Mouse (Mus musculus) liver, embryonic 13.5 days (tissue): ENCODE results near the gene Ccdc14. TPM values are rescaled to one million over a fixed set of nuclear protein-coding genes. Genes with fewer than 3 reads are reported as not detected.
"Not testable (repeated sequence)": the region's sequence is repeated elsewhere in the genome, so short reads cannot be mapped to it uniquely, and the experiment has no call there.

Source experiments
- ATAC-seq: fragments of 200-750 bp; cut with Nextera tagmentation; 2 replicates; pipeline ENCODE4 v1.8.0; 2017; ENCODE audit warnings: low read depth, mild to moderate bottlenecking, moderate number of reproducible peaks, moderate library complexity
- DNase-seq: peaks from one replicate; pipeline ENCODE4 v3.0.0; 2022
- H3K27ac ChIP-seq: fragments of 300-500 bp; sonication (generic); 2 replicates; pipeline ENCODE4 v1.5.1; 2015; ENCODE audit warnings: moderate library complexity, mild to moderate bottlenecking, inconsistent platforms
- H3K27me3 ChIP-seq: fragments of 300-500 bp; sonication (generic); 2 replicates; pipeline ENCODE4 v1.6.1; 2015; ENCODE audit warnings: mild to moderate bottlenecking, inconsistent platforms
- H3K36me3 ChIP-seq: fragments of 300-500 bp; sonication (generic); 2 replicates; pipeline ENCODE4 v1.6.1; 2015; ENCODE audit warnings: mild to moderate bottlenecking, inconsistent platforms
- H3K4me1 ChIP-seq: fragments of 300-500 bp; sonication (generic); replicated peaks from 2 replicates; pipeline ENCODE4 v1.6.1; 2015; ENCODE audit warnings: inconsistent platforms
- H3K4me2 ChIP-seq: fragments of 300-500 bp; sonication (generic); 2 replicates; pipeline ENCODE4 v1.6.1; 2015; ENCODE audit warnings: inconsistent platforms, mild to moderate bottlenecking, moderate library complexity
- H3K4me3 ChIP-seq: fragments of 300-500 bp; sonication (generic); replicated peaks from 2 replicates; pipeline ENCODE4 v1.5.1; 2015; ENCODE audit warnings: mild to moderate bottlenecking, inconsistent platforms
- H3K9ac ChIP-seq: fragments of 300-500 bp; sonication (generic); 2 replicates; pipeline ENCODE4 v1.6.1; 2015; ENCODE audit warnings: mild to moderate bottlenecking, inconsistent platforms
- H3K9me3 ChIP-seq: fragments of 300-500 bp; sonication (generic); replicated peaks from 2 replicates; pipeline ENCODE4 v1.6.1; 2016; ENCODE audit warnings: inconsistent platforms
- WGBS: fragments of 180-500 bp; shearing (Covaris S2); methylation state at CpG from one replicate; pipeline ENCODE4 v1.1.7; 2015; ENCODE audit not compliant: insufficient replicate concordance; 5-methylcytosine and 5-hydroxymethylcytosine counted together
- polyA plus RNA-seq: library from polyadenylated mRNA; unstranded; fragments of >200 nt; fragmentation: Nextera tagmentation; extraction: Ambion mirVana; gene quantifications from 2 replicates; pipeline ENCODE4 v1.2.1, GENCODE M21; 2015

Gene Ccdc14
- polyA plus RNA-seq, 1 experiment from 2014 or later, result 2.7 TPM

DNA sequence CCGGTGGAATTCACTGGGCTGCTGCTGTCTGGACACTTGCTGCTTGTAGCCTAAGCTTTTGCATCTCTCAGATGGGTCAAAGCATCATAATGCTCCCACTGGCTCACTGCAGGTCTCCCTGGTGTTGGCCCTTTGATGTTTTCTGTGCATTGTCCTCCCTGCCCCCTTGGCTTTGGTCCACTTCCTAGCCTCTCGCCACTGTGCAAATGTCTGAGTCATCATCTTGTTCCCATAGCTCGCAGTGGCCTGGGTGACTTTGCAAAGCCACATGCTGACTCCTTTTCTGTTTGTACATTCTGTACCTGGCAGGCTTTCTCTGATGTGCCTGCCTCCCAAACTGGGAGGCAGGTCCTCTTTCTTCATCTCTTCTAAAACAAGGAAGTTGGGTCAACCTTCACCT, 17.6 kb upstream of the Ccdc14 start:
- no peaks in the 10 kb centered on the region for H3K4me1 ChIP-seq
- H3K36me3 ChIP-seq, result no peaks in the 10 kb centered on the region
- no peaks in the 10 kb centered on the region for H3K9me3 ChIP-seq
- H3K4me2 ChIP-seq, result no peak overlapping the region
- 47% methylated on average over 3 of the region's 3 CpGs for WGBS
- no peak overlapping the region for H3K9ac ChIP-seq
- H3K27me3 ChIP-seq, result peaks cover 9% of the 10 kb centered on the region; the same call in 1 of the 2 replicates
- no peak overlapping the region for H3K27ac ChIP-seq
- ATAC-seq (no peak), DNase-seq (no peak)
- no peak overlapping the region for H3K4me3 ChIP-seq

- no peak overlapping the region for H3K27ac ChIP-seq
- H3K9ac ChIP-seq, result no peak overlapping the region
- H3K27me3 ChIP-seq, result no peaks in the 10 kb centered on the region
- H3K9me3 ChIP-seq, result no peaks in the 10 kb centered on the region
- ATAC-seq (no peak), DNase-seq (no peak)
- WGBS, result 79% methylated on average over 6 of the region's 6 CpGs
- no peaks in the 10 kb centered on the region for H3K36me3 ChIP-seq
- no peaks in the 10 kb centered on the region for H3K4me1 ChIP-seq
- H3K4me2 ChIP-seq, result no peak overlapping the region
- no peak overlapping the region for H3K4me3 ChIP-seq
These were observed 16.1 kb upstream of the Ccdc14 start for GRCm38 (mm10) chr16:34674365-34674764.

DNA sequence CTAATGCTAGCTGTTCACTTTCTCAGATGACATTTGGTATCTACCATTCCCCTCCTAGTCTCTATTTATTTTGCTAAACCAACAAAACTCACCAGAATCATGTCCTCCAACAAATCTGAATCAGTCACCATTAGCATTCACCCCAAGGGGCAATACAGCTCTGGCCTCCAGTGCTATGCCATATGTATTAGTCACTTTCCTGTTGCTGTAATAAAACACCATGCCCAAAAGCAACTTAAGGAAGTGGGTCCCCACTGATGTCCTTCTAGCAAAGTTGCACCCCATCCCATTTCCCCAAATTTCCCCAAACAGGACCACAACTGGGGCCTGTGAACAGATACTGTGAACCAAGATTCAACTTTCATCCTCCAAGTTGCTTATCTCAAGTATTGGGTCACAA, 8.6 kb upstream of the Ccdc14 start:
- DNase-seq, result no peak
- no peak for ATAC-seq
- no peaks in the 10 kb centered on the region for H3K9me3 ChIP-seq
- H3K27me3 ChIP-seq, result no peaks in the 10 kb centered on the region
- H3K4me2 ChIP-seq, result no peak overlapping the region
- H3K27ac ChIP-seq, result no peak overlapping the region
- no peak overlapping the region for H3K4me3 ChIP-seq
- H3K36me3 ChIP-seq, result no peaks in the 10 kb centered on the region
- no peaks in the 10 kb centered on the region for H3K4me1 ChIP-seq
- no peak overlapping the region for H3K9ac ChIP-seq

DNA sequence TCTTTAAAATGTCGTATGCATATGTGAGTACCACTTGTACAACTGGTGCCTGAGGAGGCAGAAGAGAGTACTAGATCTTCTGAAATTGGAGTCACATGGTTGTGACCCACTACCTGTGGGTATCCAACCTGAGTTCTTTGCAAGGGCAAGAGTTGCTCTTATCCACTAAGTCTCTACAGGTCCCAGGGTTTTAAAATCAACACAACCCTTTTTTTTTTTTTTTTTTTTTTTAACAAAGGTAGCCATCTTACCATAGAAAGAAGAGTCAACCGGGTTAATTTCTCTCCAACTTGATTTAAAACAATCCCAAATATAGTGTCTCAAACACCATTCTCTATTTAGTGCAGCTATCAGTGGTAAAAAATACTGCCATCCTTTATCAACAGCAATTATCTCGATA, 537 bp upstream of the Ccdc14 start:
- ATAC-seq (no peak), DNase-seq (no peak)
- Histone ChIP-seq H3K4me1 (peaks cover 17% of the 10 kb centered on the region), H3K27me3 (no peaks in the 10 kb centered on the region), H3K36me3 (no peaks in the 10 kb centered on the region), H3K9ac (no peak overlapping the region), H3K9me3 (no peaks in the 10 kb centered on the region), H3K27ac (no peak overlapping the region), H3K4me2 (no peak overlapping the region), H3K4me3 (no peak overlapping the region)
- WGBS, result 61% methylated on average over 3 of the region's 3 CpGs

- no peaks in the 10 kb centered on the region for H3K27me3 ChIP-seq
- DNase-seq, result peak; percentile 16
- 9% methylated on average over 11 of the region's 11 CpGs for WGBS
- no peak for ATAC-seq
- peaks cover 20% of the 10 kb centered on the region for H3K4me1 ChIP-seq
- H3K4me3 ChIP-seq, result peak overlapping the region; percentile 72
- H3K9ac ChIP-seq, result peak overlapping the region; percentile 79
- no peaks in the 10 kb centered on the region for H3K9me3 ChIP-seq
- H3K27ac ChIP-seq, result peak overlapping the region; percentile 88
- H3K36me3 ChIP-seq, result peaks cover 5% of the 10 kb centered on the region; the same call in 1 of the 2 replicates
- H3K4me2 ChIP-seq, result peak overlapping the region; percentile 86
These were observed 740 bp downstream of the Ccdc14 start for GRCm38 (mm10) chr16:34691156-34691555.

GRCm38 (mm10) chr16:34694477-34694876, 4.1 kb downstream of the Ccdc14 start:
- H3K4me2 ChIP-seq, result no peak overlapping the region
- ATAC-seq (no peak), DNase-seq (no peak)
- H3K36me3 ChIP-seq, result peaks cover 17% of the 10 kb centered on the region
- no peak overlapping the region for H3K4me3 ChIP-seq
- H3K9ac ChIP-seq, result no peak overlapping the region
- no peaks in the 10 kb centered on the region for H3K27me3 ChIP-seq
- 49% methylated on average over 6 of the region's 7 CpGs for WGBS
- H3K9me3 ChIP-seq, result no peaks in the 10 kb centered on the region
- H3K4me1 ChIP-seq, result peaks cover 20% of the 10 kb centered on the region
- H3K27ac ChIP-seq, result no peak overlapping the region

- H3K9ac ChIP-seq, DNase-seq, H3K4me2 ChIP-seq: not testable (repeated sequence)
These were observed 8.3 kb downstream of the Ccdc14 start for GRCm38 (mm10) chr16:34698721-34699120.

GRCm38 (mm10) chr16:34700165-34700827, 9.9 kb downstream of the Ccdc14 start:
- Histone ChIP-seq H3K9ac (no peak overlapping the region), H3K27me3 (no peaks in the 10 kb centered on the region), H3K27ac (no peak overlapping the region), H3K4me3 (no peak overlapping the region), H3K9me3 (no peaks in the 10 kb centered on the region), H3K4me2 (no peak overlapping the region), H3K36me3 (peaks cover 22% of the 10 kb centered on the region), H3K4me1 (no peaks in the 10 kb centered on the region)
- DNase-seq (peak; percentile 33), ATAC-seq (peak; percentile 53; the same call in 1 of the 2 replicates)
- 29% methylated on average over 7 of the region's 7 CpGs for WGBS

More at GRCm38 (mm10) chr16:34698721-34699120, 8.3 kb downstream of the Ccdc14 start:
- ATAC-seq, H3K27me3 ChIP-seq, H3K4me1 ChIP-seq, H3K27ac ChIP-seq, H3K9me3 ChIP-seq, H3K4me3 ChIP-seq: not testable (repeated sequence)
- peaks cover 22% of the 10 kb centered on the region for H3K36me3 ChIP-seq
- WGBS, result 48% methylated on average over 3 of the region's 3 CpGs

GRCm38 (mm10) chr16:34700828-34701216, 10.4 kb downstream of the Ccdc14 start:
- Histone ChIP-seq H3K27me3 (no peaks in the 10 kb centered on the region), H3K4me1 (no peaks in the 10 kb centered on the region), H3K9ac (no peak overlapping the region), H3K36me3 (peaks cover 23% of the 10 kb centered on the region), H3K4me2 (no peak overlapping the region), H3K27ac (no peak overlapping the region), H3K9me3 (no peaks in the 10 kb centered on the region), H3K4me3 (no peak overlapping the region)
- no peak for DNase-seq
- ATAC-seq, result no peak
- 73% methylated on average over 6 of the region's 6 CpGs for WGBS

DNA sequence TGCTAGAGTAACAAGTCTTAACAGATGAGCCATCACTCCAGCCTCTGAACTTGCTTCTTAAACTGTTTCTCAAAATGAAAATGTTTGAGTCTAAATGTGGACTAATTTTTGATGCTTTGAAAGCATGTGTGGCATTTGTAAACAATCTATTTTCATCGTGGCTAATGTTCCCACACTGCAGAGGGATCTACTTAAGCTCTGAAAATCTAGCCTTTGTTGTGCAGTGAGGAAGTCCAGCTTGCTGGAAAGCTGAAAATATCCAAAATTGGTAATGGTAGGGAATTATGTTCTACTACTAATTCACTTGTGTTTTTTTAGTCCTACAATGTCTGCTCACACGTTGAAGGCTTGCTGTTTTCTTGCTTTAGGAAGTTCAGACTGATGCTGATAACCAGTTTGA, 15.6 kb downstream of the Ccdc14 start:
- H3K4me3 ChIP-seq, result no peak overlapping the region
- H3K4me2 ChIP-seq, result no peak overlapping the region
- DNase-seq (no peak), ATAC-seq (no peak)
- H3K9me3 ChIP-seq, result no peaks in the 10 kb centered on the region
- 68% methylated on average over 2 of the region's 2 CpGs for WGBS
- no peaks in the 10 kb centered on the region for H3K27me3 ChIP-seq
- H3K36me3 ChIP-seq, result peaks cover 28% of the 10 kb centered on the region
- no peak overlapping the region for H3K27ac ChIP-seq
- no peak overlapping the region for H3K9ac ChIP-seq
- H3K4me1 ChIP-seq, result no peaks in the 10 kb centered on the region

DNA sequence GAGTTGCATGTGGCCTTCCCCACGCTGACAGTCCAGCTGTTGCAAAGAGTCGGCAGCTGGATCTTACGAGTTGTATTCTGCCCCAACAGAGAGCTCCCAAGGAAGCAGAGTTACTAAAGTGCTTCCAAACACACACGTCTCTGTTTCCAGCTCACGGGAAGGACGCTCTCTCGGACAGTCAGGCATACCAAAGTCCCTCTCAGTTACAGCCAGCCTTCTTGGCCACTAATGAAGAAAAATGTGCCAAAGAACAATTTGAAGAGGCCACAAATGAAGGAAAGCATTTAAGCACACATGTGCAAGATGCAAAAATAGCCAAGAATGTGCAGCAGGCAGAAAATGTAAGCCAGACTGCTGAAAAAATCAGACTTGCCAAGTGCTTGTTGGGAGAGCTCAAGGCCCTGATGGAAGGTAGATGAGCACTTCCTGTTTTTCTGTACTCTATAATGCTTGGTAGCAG, 16.1 kb downstream of the Ccdc14 start:
- Histone ChIP-seq H3K4me3 (no peak overlapping the region), H3K9ac (no peak overlapping the region), H3K36me3 (peaks cover 25% of the 10 kb centered on the region), H3K9me3 (no peaks in the 10 kb centered on the region), H3K4me2 (no peak overlapping the region), H3K4me1 (no peaks in the 10 kb centered on the region), H3K27me3 (no peaks in the 10 kb centered on the region), H3K27ac (no peak overlapping the region)
- DNase-seq, result no peak
- 76% methylated on average over 7 of the region's 7 CpGs for WGBS
- ATAC-seq, result no peak

- no peak for DNase-seq
- Histone ChIP-seq H3K9ac (no peak overlapping the region), H3K9me3 (no peaks in the 10 kb centered on the region), H3K36me3 (peaks cover 26% of the 10 kb centered on the region), H3K4me1 (no peaks in the 10 kb centered on the region), H3K27ac (no peak overlapping the region), H3K27me3 (no peaks in the 10 kb centered on the region), H3K4me3 (no peak overlapping the region), H3K4me2 (no peak overlapping the region)
- no peak for ATAC-seq
- WGBS, result 84% methylated on average over 3 of the region's 3 CpGs
These were observed 21.1 kb downstream of the Ccdc14 start for GRCm38 (mm10) chr16:34711481-34711880.
